Mouse (Mus musculus) E14TG2a.4 (cell line): ENCODE measurements around the gene Slc3a2.

Source experiments
- H3K27me3 ChIP-seq: 2 replicates; pipeline ENCODE4 v1.6.1; 2014; ENCODE audit warnings: low read length, control low read depth; ENCODE audit not compliant: insufficient read depth
- H3K36me3 ChIP-seq: 2 replicates; pipeline ENCODE4 v1.6.1; 2014; ENCODE audit warnings: low read length, control low read depth; ENCODE audit not compliant: insufficient read depth
- H3K4me1 ChIP-seq: replicated peaks from 2 replicates; pipeline ENCODE4 v1.6.1; 2014; ENCODE audit warnings: low read depth, low read length, control low read depth
- H3K4me3 ChIP-seq: replicated peaks from 2 replicates; pipeline ENCODE4 v1.5.1; 2014; ENCODE audit warnings: mild to moderate bottlenecking, low read length
- H3K9me3 ChIP-seq: 2 replicates; pipeline ENCODE4 v1.6.1; 2014; ENCODE audit warnings: low read length, control low read depth
- CTCF ChIP-seq: conservative IDR thresholded peaks from 2 replicates; pipeline ENCODE4 v1.5.1; 2014; ENCODE audit warnings: low read length
- NANOG ChIP-seq: IDR thresholded peaks from 2 replicates; pipeline ENCODE4 v1.6.1; 2014; ENCODE audit warnings: borderline replicate concordance, low read length, mixed read lengths
- POU5F1 ChIP-seq: IDR thresholded peaks from 2 replicates; pipeline ENCODE4 v1.6.1; 2014; ENCODE audit warnings: low read length, borderline replicate concordance

Gene Slc3a2

DNA sequence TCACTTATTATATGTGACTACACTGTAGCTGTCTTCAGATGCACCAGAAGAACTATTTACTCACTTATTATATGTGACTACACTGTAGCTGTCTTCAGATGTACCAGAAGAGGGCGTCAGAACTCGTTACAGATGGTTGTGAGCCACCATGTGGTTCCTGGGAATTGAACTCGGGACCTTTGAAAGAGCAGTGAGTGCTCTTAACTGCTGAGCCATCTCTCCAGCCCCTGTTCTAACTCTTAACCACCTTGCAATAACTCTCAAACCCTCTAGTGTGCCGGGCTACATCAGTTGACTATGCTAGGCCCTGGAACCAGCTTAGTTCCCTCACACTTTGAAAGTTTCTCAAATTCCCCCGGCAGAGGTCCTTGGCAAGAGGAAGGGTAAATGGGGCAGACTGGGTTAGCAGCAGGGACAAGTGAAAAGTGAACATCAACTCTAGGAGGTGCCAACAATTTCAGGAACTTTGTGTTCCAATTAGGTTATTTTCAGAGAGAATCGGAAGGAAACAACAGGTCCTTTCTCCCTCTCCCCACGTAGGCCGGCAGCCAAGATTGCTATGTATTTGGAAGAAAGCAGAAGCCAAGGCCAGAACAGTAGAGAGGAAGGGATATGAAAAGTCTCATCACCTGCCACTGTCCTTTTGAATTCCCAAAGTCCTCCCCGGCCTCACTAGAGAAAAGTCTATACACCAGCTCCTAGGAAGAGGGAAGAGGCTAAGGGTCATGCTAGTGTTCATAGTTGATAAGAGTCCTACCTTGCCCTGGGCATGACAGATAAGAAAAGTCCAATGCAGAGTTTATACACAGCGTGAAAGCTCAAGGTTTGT, 8.3 kb downstream of the Slc3a2 start:
- peak overlapping the region; percentile 95 for H3K4me3 ChIP-seq
- peaks cover 70% of the 10 kb centered on the region for H3K4me1 ChIP-seq
- peaks cover 14% of the 10 kb centered on the region; the same call in 1 of the 2 replicates for H3K9me3 ChIP-seq
- peaks cover 32% of the 10 kb centered on the region for H3K36me3 ChIP-seq
- H3K27me3 ChIP-seq = no peaks in the 10 kb centered on the region
- no peak; the same call in 1 of the 2 replicates for TF ChIP-seq CTCF
- TF ChIP-seq NANOG = no peak
- TF ChIP-seq POU5F1 = no peak

DNA sequence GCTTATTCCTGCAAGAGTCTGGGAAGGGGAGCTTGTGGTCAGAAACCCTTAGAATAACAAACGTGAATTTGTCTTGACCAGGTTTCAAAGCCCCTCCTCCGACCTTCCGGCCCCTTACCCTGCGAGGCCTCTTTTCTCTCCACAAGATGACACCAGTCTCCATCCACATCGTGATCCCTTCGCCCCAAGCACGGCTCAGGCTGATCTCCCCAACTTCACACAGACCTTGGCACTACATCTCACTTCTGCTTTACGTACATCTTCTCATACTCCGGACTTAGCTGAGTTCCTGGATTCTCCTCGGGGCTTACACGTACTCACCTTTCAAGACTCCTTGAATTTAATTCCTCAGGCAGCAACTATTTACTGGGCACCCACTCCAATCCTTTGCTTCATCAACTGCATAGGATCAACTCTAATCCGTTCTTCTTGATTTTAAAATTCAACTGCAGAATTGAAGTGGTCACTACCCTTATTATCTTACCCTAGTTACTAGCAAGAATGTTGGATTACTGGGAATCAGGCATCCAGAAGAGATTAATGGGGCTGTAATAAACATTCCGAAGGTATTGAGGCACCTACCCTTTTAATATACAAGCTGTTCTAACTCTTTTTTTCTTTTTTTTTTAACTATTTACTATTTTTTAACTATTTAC, 9.0 kb downstream of the Slc3a2 start:
- H3K27me3 ChIP-seq = no peaks in the 10 kb centered on the region
- H3K4me1 ChIP-seq = peaks cover 74% of the 10 kb centered on the region
- H3K9me3 ChIP-seq = peaks cover 15% of the 10 kb centered on the region; the same call in 1 of the 2 replicates
- peaks cover 37% of the 10 kb centered on the region for H3K36me3 ChIP-seq
- TF ChIP-seq NANOG = no peak
- H3K4me3 ChIP-seq = peak overlapping the region; percentile 95

GRCm38 (mm10) chr19:8713306-8713996, 9.7 kb downstream of the Slc3a2 start:
- peaks cover 44% of the 10 kb centered on the region for H3K36me3 ChIP-seq
- H3K27me3 ChIP-seq = no peaks in the 10 kb centered on the region
- peaks cover 21% of the 10 kb centered on the region; the same call in 1 of the 2 replicates for H3K9me3 ChIP-seq
- TF ChIP-seq CTCF (peak; percentile 23), POU5F1 (no peak), NANOG (no peak)
- H3K4me3 ChIP-seq = peak overlapping the region; percentile 95
- H3K4me1 ChIP-seq = peaks cover 76% of the 10 kb centered on the region

DNA sequence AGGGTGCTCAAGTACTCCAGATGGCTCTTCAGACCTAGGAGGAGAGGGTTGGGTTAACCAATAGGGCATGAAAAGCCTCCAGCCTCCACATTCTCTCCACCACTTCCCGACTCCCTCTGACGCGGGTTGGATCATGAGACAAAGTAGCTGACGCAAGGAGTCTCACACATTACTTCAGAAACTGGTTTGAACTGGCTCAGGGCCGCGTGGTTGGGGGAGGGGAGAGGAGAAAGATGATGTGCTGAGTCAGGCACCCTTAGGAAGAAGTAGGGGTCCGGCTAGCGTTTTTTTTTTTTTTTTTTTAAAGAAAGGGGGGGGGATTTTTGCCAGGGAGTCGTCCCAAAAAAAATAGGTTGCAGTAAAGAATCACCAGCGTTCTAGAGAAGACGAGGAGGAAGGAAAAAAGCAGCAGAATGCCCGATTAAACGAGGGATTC, 10.3 kb downstream of the Slc3a2 start:
- Histone ChIP-seq H3K27me3 (no peaks in the 10 kb centered on the region), H3K36me3 (peaks cover 49% of the 10 kb centered on the region), H3K4me1 (peaks cover 79% of the 10 kb centered on the region), H3K4me3 (peak overlapping the region; percentile 95), H3K9me3 (peaks cover 22% of the 10 kb centered on the region; the same call in 1 of the 2 replicates)
- TF ChIP-seq POU5F1 = no peak
- TF ChIP-seq CTCF = no peak
- no peak for TF ChIP-seq NANOG

DNA sequence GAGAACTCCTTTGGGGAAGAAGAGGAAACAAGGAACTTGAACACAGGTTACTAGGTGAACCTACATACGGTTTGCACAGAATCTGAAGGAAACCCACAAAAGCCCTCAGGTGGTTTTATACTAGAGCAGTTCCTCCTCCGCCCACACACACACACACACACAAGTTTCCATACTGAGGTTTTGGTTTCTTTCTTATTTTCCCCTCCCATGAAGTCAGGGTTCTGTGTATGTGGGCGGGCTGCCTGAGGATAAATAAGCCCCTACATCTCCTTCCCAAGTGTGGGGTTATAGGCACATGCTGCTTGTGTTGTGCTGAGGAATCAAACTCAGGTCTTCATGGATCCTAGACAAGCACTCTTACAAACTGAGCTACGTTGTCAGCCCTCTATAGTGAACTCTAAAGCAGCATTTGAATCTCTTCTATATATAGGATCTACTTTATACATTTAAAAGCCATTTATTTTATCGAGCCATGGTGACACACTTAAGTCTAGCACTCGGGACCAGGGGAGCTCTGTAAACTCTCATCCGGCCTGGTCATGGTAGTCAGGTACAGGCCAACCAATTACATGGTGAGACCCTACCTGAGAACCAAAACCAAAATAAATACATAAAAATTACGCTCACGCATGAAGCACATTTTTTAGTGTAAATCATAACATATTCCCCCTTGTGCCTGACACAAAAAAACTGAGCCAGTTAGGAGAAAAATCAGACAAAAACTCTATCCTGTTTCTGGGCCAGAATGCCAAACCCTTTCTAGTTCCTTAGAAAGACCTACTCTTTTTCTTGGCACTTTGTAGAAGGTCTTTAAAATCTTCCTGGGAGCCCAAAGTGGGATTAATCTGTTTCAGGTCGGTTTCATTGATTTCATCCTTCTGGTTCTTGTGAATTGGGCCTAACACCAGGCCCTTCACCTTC, 11.0 kb downstream of the Slc3a2 start:
- Histone ChIP-seq H3K27me3 (no peaks in the 10 kb centered on the region), H3K4me3 (peak overlapping the region; percentile 95), H3K36me3 (peaks cover 56% of the 10 kb centered on the region), H3K4me1 (peaks cover 79% of the 10 kb centered on the region), H3K9me3 (peaks cover 22% of the 10 kb centered on the region; the same call in 1 of the 2 replicates)
- TF ChIP-seq NANOG = no peak

DNA sequence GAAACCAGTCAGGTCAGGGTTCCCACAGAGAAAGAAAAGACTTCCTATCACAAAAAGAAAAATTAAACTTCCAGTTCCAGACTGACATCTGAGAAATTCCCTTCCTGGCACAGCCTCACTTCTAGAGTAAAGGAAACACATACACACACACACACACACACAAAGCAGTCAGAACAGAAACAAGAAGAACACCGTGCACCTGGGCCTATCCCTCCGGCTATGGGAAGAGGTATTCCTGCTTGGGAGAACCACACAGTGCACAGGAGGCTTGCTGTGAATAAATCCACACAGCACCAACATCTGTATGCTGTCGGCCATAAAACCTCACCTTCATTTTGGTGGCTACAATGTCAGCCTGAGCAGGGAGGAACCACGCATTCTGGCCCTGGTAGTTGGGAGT, 11.7 kb downstream of the Slc3a2 start:
- H3K9me3 ChIP-seq = peaks cover 22% of the 10 kb centered on the region; the same call in 1 of the 2 replicates
- H3K4me1 ChIP-seq = peaks cover 81% of the 10 kb centered on the region
- peaks cover 63% of the 10 kb centered on the region for H3K36me3 ChIP-seq
- H3K27me3 ChIP-seq = no peaks in the 10 kb centered on the region
- peak overlapping the region; percentile 95 for H3K4me3 ChIP-seq
- TF ChIP-seq CTCF = no peak
- TF ChIP-seq POU5F1 = no peak
- no peak for TF ChIP-seq NANOG

DNA sequence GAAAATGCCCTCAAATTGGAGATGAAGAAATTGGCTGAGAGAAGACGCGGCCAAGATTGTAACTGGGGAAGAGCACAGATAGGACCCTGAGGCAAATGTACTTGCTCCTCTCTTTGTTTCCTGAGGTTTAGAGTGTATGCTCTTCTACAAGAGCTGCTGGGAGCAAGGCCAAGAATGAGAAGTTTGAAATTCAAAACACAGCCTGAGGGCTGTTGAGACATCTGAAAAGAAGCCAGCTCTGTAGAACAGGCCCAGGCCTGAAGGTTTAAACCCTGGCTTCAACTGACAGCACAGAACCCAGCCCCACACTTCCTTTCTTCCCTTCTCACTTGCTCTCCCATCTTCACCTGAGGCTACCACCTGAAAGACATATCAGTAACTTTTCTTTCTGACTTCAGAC, 13.1 kb downstream of the Slc3a2 start:
- Histone ChIP-seq H3K9me3 (peaks cover 22% of the 10 kb centered on the region; the same call in 1 of the 2 replicates), H3K36me3 (peaks cover 74% of the 10 kb centered on the region), H3K4me3 (peak overlapping the region; percentile 95), H3K4me1 (peaks cover 81% of the 10 kb centered on the region), H3K27me3 (no peaks in the 10 kb centered on the region)
- TF ChIP-seq CTCF = no peak
- no peak for TF ChIP-seq NANOG
- TF ChIP-seq POU5F1 = no peak

GRCm38 (mm10) chr19:8708954-8709353, 14.2 kb downstream of the Slc3a2 start:
- Histone ChIP-seq H3K4me1 (peaks cover 81% of the 10 kb centered on the region), H3K36me3 (peaks cover 77% of the 10 kb centered on the region), H3K27me3 (no peaks in the 10 kb centered on the region), H3K4me3 (peak overlapping the region; percentile 14; the same call in 1 of the 2 replicates), H3K9me3 (peaks cover 22% of the 10 kb centered on the region; the same call in 1 of the 2 replicates)
- TF ChIP-seq POU5F1 (no peak), CTCF (no peak), NANOG (no peak)
